Mouse (Mus musculus) testis, adult 2 months (tissue): ENCODE data around the gene Lhb.

Experiments
- CTCF ChIP-seq: fragments of 200-500 bp; IDR thresholded peaks from 2 replicates; pipeline ENCODE4 v1.5.1; 2012; ENCODE audit warnings: low read depth, mild to moderate bottlenecking, inconsistent platforms, low read length, moderate library complexity; ENCODE audit not compliant: control insufficient read depth, insufficient read depth, insufficient replicate concordance
- POLR2A ChIP-seq: fragments of 200-500 bp; IDR thresholded peaks from 2 replicates; pipeline ENCODE4 v1.6.1; 2012; ENCODE audit warnings: low read depth, mild to moderate bottlenecking, inconsistent platforms, low read length, moderate library complexity; ENCODE audit not compliant: control insufficient read depth

DNA sequence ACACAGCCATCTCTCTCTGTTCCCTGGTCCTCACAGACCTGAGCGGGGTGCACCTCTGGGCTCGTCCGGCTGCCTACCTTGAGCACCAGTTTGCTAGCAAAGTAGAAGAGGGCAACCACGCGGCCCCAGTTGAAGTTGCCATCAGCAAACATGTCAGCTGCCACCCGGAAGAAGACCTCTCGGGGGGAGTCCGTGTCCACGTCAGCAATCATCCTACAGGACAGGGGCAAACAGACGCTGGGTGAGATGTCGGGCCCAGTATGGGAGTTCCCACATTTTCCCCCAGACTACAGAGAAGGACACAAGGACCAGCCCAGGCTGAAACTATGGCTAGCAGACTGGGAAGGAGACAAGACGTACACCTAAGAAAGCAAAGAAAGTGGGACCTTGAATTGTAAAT is 44.5 kb downstream of the Lhb start:
- TF ChIP-seq POLR2A = no peak
- TF ChIP-seq CTCF = no peak
